Mouse (Mus musculus): ENCODE measurements around the gene Rcan1. TPM values are rescaled to one million over a fixed set of nuclear protein-coding genes. Genes with fewer than 3 reads are reported as not detected.

Rcan1 gene
- polyA plus RNA-seq, 1 experiment from 2014 or later, result 40.3 TPM

- H3K36me3 ChIP-seq, result no peaks in the 10 kb centered on the region
- 53% methylated on average over 11 of the region's 11 CpGs for WGBS
- no peak overlapping the region for H3K4me2 ChIP-seq (replicated peaks)
- H3K9me3 ChIP-seq (replicated peaks), result no peaks in the 10 kb centered on the region
- H3K4me3 ChIP-seq (replicated peaks), result no peak overlapping the region
- H3K27me3 ChIP-seq, result no peaks in the 10 kb centered on the region
- no peak overlapping the region for H3K9ac ChIP-seq
- no peak for ATAC-seq (ENCODE audit: insufficient number of reproducible peaks, low FRiP score, low TSS enrichment, low read depth)
- no peak overlapping the region for H3K27ac ChIP-seq (replicated peaks)
- peaks cover 9% of the 10 kb centered on the region; the same call in 1 of the 2 replicates for H3K4me1 ChIP-seq
Observed at GRCm38 (mm10) chr16:92345177-92345576, 125.5 kb downstream of the Rcan1 start.

Other genes with a start within 250 kb of the Rcan1 start
- gene Kcne2, start 178.5 kb downstream of the Rcan1 start, polyA plus RNA-seq (2015; fragmentation: Nextera tagmentation; extraction: Ambion mirVana), result 0.22 and 0.23 TPM in 2 replicates
- gene Smim11, start 169.6 kb downstream of the Rcan1 start, polyA plus RNA-seq (2015; fragmentation: Nextera tagmentation; extraction: Ambion mirVana), result 131 TPM in 2 replicates
- not detected in 2 replicates for gene Fam243, start 149.4 kb downstream of the Rcan1 start, polyA plus RNA-seq (2015; fragmentation: Nextera tagmentation; extraction: Ambion mirVana)
- 0.11 and 0.67 TPM in 2 replicates for gene Kcne1, start 111.4 kb downstream of the Rcan1 start, polyA plus RNA-seq (2015; fragmentation: Nextera tagmentation; extraction: Ambion mirVana)
- gene Clic6, start 14.9 kb upstream of the Rcan1 start, polyA plus RNA-seq (2015; fragmentation: Nextera tagmentation; extraction: Ambion mirVana), result 6.7 and 8.8 TPM in 2 replicates